Mouse (Mus musculus) cerebellum, postnatal 25 days (tissue): ENCODE data around the gene Zfpl1.

Experiments used
- DNase-seq, 2 experiments: peaks; one replicate each; pipeline ENCODE4 v3.0.0; 2021; ENCODE audit warnings: mixed read lengths in 2 of 2

Zfpl1 gene

DNA sequence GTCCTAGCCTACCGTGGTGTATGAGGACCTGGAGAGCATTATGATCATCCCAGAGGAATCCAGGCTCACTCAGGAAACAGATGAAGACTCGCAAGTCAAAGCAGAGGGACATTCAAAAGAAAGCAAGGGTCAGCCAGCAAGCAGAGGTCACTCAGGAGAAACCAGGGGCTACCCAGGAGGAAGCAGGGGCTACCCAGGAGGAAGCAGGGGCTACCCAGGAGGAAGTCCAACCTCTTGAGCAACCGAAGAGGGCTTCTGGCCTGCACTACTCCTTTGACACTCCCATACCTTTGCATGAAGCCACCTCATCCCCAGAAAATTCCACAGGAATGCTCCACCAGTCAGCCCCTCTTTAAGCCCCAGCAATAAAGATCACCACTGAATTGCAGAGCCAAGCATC lies 13.1 kb upstream of the Zfpl1 start:
- DNase-seq, result no peak

DNA sequence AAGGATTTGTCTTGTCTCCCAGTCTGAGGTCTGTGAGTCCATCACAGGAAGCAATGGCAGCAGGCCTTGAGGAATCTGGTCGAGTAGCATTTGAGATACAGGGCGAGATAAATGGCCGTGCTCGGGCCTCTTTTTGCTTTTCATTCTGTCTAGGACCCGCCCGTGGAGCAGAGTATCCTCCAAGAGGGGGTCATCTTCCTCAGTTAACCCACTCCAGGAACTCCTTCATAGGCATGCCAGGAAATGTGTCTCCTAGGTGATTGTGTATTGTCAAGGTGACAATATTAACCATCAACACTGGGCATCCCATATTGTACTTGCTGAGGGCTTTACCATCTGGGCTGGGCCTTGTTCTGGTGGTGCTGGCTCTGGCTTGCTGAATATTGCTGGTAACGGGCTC lies 9.4 kb upstream of the Zfpl1 start, which contains the start of gene AC131692.1:
Gene AC131692.1, plus strand, starts transcription at position 301 of the 400 bp plus-strand sequence.
- no peak for DNase-seq

DNA sequence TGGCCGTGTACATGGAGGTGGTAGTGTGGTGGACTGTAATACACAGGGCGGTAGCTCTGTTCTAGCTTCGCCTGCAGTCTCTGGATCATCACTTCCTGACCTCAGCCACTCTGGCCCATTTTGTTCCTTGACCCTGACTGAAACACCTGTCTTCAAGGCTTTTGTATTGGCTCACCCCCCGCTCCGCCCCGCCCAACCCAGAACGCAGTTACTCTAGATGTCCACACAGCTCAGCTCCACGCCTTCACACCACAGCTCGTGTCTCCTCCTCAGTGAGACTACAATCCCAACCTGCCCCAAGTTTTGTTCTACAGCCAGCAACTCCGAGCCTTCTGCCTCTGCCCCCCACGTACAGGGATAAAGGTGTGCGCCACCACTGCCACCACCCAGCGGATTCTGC lies 4.1 kb upstream of the Zfpl1 start:
- no peak for DNase-seq

DNA sequence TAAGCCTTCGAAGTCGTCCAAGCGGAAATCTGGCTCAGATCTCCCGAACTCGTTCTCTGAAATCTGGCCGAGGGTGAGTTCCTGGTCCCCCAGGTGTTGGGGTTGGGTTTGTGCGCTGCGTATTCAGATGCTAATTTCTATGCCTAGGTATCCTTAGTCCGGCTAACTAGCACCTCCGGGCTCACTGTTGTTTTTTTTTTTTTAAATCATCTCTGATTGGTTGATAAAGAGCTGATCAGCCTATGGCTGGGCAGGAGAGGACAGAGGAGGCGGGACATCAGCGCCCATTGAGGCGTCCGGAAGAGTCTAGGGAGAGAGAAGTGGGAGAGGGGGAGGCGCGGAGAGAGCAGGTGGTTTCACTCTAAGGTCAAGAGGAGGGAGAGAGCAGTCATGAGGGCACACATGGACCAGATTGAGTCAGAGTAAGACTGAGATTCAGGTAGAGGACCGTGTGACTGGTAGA lies 692 bp upstream of the Zfpl1 start:
- peak in 1 of 2 experiments; percentile 41 for DNase-seq

DNA sequence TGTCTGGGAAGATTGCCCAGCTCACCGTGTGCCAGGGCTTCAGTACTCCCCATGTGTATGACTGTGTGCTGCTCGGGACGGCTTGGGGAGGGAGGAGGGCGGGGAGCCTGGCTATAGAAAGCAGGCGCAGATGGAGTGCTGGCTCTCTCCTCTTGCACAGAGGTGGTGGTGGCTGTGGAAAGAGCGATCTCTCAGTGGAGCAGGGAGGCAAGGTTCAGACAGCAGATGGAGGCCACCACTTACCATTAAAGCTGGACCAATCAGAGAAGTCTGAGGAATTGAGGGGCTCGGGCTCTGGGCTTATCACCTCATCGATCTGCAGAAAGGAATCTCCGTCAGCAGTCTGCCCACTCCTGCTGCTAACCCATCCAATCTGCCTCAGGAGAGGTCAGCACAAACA lies 2.6 kb downstream of the Zfpl1 start, which contains the start of gene Gm28374:
Gene Gm28374, minus strand, starts transcription at position 101 of the 400 bp plus-strand sequence.
- DNase-seq, result no peak

DNA sequence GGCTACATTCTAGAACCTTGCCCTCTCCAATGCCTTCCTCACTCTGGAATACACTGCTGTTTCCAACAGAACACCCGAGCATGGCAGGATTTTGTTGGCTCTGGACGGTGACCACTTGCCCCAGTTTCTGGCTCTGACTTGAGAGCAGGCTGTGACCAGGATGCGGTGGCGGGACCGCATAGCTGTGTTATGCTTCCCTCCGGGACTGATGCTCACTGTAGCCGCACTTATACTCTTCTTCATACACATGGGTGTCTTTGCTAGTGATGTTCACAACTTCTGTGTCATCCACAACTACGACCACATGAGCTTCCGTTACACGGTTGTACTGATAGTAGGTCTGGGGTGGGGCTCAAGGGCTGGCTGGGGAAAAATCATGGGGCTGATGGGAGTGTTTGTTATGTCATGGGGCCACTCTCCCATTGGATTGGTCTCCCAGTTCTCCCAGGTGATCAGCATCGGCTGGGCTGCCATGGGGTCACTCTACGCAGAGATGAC lies 4.7 kb downstream of the Zfpl1 start, which contains the start of gene Tmem262:
Gene Tmem262, plus strand, starts transcription at position 51 of the 498 bp plus-strand sequence.
- no peak for DNase-seq

DNA sequence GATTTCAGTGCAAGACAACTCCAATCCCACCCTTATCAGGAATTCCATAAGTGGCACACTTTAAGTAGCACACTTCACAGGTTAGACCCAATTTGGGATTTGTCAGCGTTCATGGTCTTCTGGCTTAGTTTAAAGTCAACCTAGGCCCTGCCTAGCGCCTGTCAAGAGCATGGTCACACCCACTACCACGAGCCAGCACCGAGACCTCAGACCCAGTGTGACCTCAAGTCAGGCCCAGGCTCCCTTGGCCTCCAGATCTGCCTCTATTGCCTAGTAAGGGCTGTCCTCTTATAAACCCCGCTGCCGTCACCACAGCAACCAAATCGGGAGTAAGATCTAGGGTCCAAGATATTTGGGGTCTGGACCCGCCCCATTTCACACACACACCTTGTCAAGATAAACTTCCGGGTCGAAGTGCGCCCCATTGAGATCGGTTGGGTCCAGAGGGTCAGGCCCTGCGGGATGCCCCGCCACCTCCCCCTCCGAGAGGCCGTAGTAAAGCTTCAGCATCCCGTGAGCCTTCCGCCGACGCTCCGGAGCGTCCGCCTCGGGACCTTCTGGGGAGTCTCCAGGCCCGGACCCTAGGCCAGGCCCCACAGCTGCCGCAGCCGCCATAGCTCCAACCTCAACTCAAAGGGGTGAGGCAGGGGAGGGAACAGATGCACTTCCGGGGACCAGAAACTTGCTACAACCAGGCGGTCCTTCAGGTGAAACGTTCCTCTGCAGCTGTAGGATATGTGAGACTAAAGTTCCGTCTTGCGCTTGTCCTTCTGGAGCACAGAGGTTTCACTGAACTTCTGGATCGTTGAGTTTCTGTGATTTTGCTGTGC lies 8.0 kb downstream of the Zfpl1 start, which contains the start of gene Vps51:
Gene Vps51, minus strand, starts transcription at position 668 of the 830 bp plus-strand sequence.
- DNase-seq, result peak; percentile 87 to 90

DNA sequence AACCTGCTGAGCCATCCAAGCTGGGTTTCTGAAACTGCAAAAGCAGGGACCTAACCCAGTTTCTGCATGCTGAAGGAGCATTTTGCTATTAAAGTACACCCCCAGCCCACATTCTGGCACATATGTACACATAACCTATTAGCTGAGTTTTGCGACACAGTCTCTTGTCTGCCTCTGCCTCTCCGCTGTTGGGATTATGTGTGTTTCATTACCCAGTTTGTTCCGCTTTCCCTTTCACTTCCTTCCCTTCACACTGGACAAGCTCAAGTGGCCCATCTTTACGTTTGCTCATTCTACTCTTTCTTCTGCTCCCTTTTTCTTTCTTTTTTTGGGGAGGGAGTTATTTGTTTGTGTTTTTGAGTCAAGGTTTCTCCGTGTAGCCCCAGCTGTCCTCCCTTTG lies 10.9 kb downstream of the Zfpl1 start:
- no peak for DNase-seq

DNA sequence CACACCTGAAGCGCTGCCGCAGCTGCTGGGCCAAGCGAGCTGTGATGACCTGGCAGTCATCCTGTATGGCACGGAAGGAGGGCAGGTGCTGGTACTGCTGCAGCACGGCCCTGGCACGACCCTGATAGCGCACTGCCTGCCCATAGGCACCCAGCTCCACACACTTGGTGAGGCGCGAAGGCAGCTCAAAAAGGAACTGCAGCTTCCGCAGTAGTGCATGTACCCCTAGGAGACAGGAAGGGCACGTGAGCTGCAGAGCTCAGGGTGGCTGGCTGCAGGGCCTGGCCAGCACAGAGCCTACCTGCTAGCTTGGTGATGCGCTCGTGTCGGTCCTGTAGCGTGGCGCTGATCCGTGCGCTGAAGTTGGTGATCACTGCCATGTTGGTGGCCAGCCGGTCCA lies 13.5 kb downstream of the Zfpl1 start:
- DNase-seq, result no peak

DNA sequence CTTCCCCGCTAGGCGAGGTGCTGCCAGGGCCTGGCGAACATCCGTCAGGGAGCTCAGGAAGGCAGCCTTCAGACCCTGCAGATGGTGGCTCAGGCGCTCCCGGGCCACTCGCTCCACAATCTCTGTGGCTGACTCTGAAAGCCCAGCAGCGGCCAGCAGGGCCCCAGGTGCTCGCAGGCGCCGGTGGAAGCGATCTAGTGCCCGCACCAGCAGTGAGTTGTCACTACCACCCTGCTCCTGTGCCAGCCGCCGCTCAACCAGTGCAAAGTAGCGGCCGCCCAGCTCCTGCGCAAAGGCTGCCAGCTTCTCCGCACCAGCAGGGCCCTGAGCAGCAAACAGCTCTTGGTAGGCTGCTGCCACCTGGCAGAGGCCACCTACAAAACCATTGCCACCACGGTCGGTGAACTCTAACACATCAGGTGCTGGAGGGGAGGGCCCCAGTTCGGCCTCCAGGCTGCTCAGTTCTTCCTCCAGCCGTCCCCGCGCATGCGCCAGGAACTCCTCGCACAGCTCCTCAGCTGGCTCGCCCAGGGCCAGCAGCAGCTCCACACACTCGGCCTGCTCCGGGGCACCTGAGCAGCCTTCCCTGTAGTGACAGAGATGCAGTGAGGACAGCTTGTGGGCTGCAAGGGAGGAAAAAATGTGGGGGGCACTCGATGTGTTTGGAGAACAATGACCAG lies 14.0 kb downstream of the Zfpl1 start:
- DNase-seq, result no peak

DNA sequence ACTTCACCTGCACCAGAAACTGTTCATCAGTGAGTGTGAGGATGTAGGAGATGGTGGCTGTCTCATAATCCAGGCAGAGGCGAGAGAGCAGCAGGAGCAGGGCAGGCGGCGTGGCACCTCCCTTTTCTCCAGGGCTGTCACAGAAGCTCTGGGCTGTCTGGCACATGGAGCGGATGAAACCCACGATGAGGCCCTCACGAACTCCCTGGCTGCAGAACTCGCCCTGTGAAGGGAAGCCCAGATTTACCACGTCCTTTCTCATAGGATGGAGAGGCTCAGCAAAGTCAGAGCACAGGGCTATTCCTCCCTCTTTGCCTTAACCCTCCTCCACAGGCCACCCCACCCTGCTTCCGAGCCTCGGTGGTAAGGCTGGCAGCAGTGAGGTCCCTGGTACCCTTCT lies 14.9 kb downstream of the Zfpl1 start:
- no peak for DNase-seq

DNA sequence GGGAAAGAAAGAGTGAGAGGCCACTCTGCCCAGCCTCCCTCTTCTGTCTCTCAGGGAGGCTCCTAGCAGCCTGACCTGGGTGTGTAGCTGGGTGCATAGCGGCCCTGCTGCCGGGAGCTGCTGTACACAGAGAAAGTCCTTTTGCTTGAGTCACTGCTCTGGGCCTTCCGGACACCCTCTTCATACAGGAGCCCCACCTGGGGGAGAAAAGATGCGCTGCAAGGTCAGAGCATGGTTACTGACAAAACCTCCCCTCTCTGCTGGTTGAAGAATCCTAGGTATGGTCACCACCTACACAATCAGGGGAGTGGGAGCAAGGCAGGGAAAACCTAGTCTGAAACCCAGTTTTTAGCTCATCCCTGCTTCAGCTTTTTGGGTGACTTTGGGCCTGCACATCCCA lies 15.8 kb downstream of the Zfpl1 start:
- no peak for DNase-seq

DNA sequence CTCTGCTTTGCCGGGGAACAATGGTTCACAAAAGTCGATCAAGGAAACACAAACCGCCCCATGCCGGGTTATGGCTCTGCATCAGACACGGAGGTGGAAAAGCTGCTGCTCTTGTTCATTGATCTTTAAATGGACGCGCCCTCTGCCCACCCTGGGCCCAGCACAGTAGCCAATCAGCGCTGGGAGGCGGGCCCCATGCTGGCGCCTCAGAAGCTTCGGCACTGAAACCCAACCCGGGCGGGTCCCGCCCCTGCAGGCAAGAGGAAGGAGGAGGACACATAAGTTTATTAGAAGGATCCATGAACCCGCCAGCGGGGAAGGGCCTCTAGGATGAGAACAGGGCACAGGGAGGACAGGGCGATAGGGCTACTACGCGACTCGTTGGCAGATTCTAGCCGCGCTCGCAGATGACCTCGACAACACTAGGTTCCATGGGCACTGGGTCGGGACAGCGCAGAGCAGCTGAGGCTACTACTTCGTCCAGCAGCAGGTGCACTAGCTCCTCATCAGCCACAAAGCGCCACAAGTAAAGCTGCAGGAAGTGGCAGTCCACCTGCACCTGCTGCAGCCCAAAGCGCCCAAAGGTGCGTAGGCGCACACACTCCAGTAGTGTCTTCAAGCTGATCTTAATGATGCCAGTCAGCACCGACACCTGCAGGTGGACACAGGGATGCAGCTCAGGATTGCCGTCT lies 16.9 kb downstream of the Zfpl1 start, which contains the start of gene Tm7sf2:
Gene Tm7sf2, minus strand, starts transcription at position 650 of the 692 bp plus-strand sequence.
- peak; percentile 87 to 91 for DNase-seq

DNA sequence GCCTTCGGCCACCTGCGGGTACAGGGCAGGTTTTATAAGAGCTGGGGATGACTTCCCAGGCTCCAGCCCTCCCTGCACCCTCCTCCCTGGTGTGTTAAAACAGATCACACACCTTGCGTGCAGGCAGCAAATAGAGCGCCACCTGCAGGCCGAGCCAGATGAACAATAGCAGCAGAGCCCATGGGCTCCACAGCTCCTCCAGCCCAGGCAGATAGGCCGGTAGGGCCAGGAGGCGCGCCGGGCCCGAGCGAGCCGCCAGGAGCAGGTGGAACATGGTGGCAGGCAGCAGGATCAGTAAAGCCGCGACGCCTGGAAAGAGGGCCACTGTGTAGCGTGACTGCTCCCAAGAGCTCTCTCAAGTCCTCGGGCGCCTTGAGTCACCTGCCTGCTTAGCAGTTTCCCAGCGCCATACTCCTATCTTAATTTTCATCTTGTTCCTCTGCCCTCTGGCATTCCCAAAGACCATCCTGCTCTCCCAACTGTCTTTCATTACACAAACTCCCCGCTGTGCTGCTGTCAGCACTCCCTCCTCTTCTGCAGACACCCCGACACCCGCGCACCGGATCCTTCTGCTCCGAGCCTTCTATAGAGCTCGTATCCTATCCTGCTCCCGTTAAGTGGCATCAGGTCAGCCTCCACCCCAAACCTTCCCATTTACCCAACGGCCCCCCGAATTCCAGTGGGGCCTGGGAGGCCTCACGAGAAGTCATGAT lies 17.6 kb downstream of the Zfpl1 start:
- DNase-seq, result peak; percentile 91 to 96

DNA sequence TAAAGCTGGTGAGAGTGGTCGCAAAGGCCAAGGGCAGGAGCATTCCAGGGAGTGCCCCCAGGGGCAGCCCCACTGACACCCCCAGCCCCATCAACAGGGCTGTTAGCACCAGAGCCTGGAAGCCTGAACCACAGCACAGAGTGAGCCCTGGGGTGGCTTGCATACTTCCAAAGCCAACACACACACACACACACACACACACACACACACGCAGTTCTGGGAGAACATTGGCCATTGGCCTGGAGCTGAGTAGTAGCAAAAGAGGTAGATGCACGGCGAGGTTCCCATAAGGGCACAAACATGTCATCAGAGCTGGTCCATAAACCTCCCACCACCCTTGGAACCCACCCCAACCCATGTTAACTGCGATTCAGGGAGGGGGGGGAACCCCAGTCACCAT lies 18.2 kb downstream of the Zfpl1 start:
- DNase-seq, result no peak

DNA sequence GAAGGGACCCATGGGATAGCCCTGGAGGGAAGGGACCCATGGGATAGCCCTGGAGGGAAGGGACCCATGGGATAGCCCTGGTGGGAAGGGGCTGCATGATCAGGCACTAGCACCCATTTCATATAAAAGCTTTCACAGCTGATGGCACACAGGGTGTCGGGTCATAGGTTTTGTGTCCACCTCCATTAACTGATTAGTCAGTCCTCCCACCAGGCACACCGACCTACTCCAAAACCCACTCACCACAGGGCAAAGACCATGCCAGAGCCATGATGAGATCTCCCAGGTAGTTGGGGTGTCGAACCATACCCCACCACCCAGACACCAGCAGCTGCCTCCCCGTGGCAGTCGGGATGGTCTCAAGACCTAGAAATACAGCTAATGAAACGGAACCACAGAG lies 21.7 kb downstream of the Zfpl1 start:
- DNase-seq, result no peak

DNA sequence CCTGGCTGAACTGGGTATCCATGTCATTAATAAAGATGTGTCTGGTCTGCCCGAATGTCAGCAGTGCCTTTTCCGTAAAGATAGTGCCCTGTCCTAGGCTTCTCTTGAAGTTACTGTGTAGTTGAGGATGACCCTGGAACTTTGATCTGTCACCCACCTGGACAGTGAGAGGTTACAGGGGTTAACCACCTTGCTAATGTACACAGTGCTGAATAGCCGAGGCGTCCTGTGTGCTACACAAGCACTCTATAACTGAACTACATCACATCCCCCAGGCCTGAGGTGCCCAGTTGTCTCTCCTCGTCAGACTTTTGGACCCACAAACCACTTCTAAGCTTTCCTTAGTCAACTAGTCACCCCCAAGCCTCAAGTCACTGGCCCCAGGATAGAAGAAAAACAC lies 22.3 kb downstream of the Zfpl1 start:
- DNase-seq, result no peak

DNA sequence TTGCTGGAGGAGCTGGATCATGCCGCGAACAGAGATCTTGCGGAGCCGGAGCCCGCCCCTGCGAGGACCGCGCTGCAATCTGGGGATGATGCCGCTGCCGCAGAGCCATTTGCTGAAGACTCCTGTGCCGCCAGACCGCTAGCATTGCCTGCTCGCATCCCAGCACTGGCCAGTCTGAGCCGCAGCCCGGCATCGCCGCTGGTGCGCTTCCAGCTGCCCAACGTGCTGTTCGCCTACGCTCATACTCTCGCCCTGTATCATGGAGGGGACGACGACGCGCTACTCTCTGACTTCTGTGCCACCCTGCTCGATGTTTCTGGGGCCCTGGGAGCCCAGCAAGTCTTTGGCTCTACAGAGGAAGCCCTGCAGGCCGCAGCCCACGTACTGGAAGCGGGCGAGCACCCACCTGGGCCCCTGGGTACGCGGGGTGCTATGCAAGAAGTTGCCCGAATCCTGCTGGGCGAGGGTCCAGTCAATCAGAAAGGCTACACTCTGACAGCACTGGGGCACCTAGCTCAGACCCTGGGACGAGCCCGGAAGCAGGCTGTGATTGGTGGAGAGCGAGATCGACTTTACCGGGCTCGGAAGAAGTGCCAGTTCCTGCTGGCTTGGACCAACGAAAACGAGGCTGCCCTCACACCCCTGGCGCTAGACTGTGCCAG lies 23.0 kb downstream of the Zfpl1 start:
- peak; percentile 42 to 61 for DNase-seq

DNA sequence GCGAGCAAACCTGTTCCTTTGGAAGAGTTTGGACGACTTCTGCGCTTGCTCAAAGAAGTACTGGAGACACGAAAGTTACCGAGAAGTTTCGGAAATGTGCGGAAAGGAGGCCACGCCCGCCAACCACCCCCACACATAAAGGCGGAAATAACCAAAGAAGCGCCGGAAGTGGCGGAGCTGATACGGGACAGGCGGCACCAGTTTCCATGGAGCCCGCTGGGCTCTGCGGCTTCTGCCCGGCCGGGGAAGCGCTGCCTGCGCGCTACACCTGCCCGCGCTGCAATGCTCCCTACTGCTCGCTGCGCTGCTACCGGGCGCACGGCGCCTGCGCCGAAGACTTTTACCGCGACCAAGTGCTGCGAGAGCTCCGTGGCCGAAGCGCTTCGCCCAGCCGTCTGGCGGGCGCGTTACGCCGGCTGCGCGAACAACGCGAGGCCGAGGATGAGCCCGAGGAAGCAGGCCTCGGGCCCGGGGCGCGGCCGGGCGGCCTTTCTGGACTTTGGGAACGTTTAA lies 23.7 kb downstream of the Zfpl1 start, which contains the start of gene Znhit2:
Gene Znhit2, plus strand, starts transcription at position 172 of the 513 bp plus-strand sequence.
- peak; percentile 91 to 93 for DNase-seq

DNA sequence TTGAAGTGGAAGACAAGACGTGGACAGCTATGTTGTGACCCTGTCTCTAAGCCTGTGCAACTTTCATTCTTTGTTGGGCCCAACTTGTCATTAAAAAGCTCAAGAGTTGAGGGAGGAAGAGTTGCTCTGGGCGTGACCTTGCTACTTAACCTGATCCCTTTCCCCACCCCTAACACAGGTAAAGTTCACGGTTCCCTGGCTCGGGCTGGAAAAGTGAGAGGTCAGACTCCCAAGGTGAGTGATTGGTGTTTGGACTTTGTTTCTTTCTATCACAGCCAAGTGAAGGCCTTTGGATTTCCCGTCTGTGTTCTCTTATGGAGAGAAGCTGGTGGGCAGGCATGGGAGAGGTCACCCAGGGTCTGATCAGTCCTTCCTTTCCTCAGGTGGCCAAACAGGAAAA lies 25.8 kb downstream of the Zfpl1 start:
- peak in 1 of 2 experiments; percentile 2 for DNase-seq

DNA sequence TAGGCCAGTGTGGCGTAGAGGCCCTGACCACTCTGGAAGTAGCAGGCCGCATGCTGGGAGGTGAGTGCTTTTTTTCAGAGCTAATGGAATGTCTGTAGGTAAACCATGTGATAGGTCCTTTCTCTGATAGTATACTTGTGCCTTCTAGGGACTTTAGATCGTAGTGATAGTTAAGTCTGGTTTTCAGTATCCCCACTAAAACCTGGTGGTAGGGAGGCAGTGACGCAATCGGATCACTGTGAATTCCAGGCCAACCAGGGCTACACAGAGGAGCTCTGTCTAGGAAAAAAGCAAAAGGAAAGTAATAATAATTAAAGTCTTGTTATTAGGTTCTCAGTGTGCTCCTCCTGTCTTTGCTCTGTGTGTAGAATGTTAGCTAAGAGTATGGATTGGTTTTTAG lies 26.2 kb downstream of the Zfpl1 start:
- no peak for DNase-seq
